Mouse (Mus musculus) spleen, adult 12 weeks (tissue): Measurements from ENCODE around the gene Lix1l.
A peak's percentile ranks its signal among the peaks of the same experiment; 100 is the strongest.

Experiments
- DNase-seq: peaks from one replicate; pipeline ENCODE4 v3.0.0; 2022; ENCODE audit warnings: low spot score

Gene Lix1l

GRCm38 (mm10) chr3:96600639-96601250 lies at the start of gene Lix1l:
TSS of gene Lix1l (plus strand) at chr3:96601149.
- peak; percentile 49 for DNase-seq

GRCm38 (mm10) chr3:96551203-96551602 lies 49.7 kb upstream of the Lix1l start:
- peak; percentile 20 for DNase-seq

- DNase-seq, result no peak
Observed at GRCm38 (mm10) chr3:96551890-96552289, 49.1 kb upstream of the Lix1l start.

- DNase-seq, result no peak
Observed at GRCm38 (mm10) chr3:96553601-96554000, 47.3 kb upstream of the Lix1l start.

- no peak for DNase-seq
Observed at GRCm38 (mm10) chr3:96554251-96554650, 46.7 kb upstream of the Lix1l start.

GRCm38 (mm10) chr3:96555041-96555596 lies 45.8 kb upstream of the Lix1l start:
- no peak for DNase-seq

- DNase-seq, result no peak
Observed at GRCm38 (mm10) chr3:96555999-96556614, 44.8 kb upstream of the Lix1l start.

- DNase-seq, result peak; percentile 47
Observed at GRCm38 (mm10) chr3:96556651-96557635, 44.0 kb upstream of the Lix1l start.

GRCm38 (mm10) chr3:96557694-96558093 lies 43.3 kb upstream of the Lix1l start, which contains the start of gene Txnip:
TSS of gene Txnip (plus strand) at chr3:96557957.
- peak; percentile 98 for DNase-seq

- DNase-seq, result peak; percentile 40
Observed at GRCm38 (mm10) chr3:96558159-96558558, 42.8 kb upstream of the Lix1l start.

GRCm38 (mm10) chr3:96558668-96559196 lies 42.2 kb upstream of the Lix1l start:
- peak; percentile 18 for DNase-seq

GRCm38 (mm10) chr3:96559398-96559910 lies 41.5 kb upstream of the Lix1l start:
- DNase-seq, result peak; percentile 21

- no peak for DNase-seq
Observed at GRCm38 (mm10) chr3:96559911-96560850, 40.8 kb upstream of the Lix1l start.

GRCm38 (mm10) chr3:96560881-96561668 lies 39.9 kb upstream of the Lix1l start:
- no peak for DNase-seq

- DNase-seq, result no peak
Observed at GRCm38 (mm10) chr3:96561946-96562681, 38.8 kb upstream of the Lix1l start.

- no peak for DNase-seq
Observed at GRCm38 (mm10) chr3:96563267-96563666, 37.7 kb upstream of the Lix1l start.

GRCm38 (mm10) chr3:96563911-96564632 lies 36.9 kb upstream of the Lix1l start:
- no peak for DNase-seq

GRCm38 (mm10) chr3:96564633-96565032 lies 36.3 kb upstream of the Lix1l start:
- DNase-seq, result peak; percentile 34
